Mouse (Mus musculus) testis, adult 10 weeks (tissue): Measurements from ENCODE around the gene Zfyve27. TPM values are rescaled to one million over a fixed set of nuclear protein-coding genes. Genes with fewer than 3 reads are reported as not detected.

ENCODE experiments used
- polyA plus RNA-seq: library from polyadenylated mRNA; stranded (reverse); fragments of 350-450 nt; fragmentation: Illumina TruSeq; extraction: RNeasy Lipid Tissue Mini Kit (QIAGEN cat#74804); gene quantifications from one replicate; pipeline ENCODE4 v1.2.3, GENCODE M21; 2014; ENCODE audit warnings: low read depth, low replicate concordance

The Zfyve27 gene
- 9.5 TPM for polyA plus RNA-seq

GRCm38 (mm10) chr19:42163764-42164163 is at the start of gene Zfyve27:
Gene Zfyve27, plus strand, starts transcription at chr19:42163951.

DNA sequence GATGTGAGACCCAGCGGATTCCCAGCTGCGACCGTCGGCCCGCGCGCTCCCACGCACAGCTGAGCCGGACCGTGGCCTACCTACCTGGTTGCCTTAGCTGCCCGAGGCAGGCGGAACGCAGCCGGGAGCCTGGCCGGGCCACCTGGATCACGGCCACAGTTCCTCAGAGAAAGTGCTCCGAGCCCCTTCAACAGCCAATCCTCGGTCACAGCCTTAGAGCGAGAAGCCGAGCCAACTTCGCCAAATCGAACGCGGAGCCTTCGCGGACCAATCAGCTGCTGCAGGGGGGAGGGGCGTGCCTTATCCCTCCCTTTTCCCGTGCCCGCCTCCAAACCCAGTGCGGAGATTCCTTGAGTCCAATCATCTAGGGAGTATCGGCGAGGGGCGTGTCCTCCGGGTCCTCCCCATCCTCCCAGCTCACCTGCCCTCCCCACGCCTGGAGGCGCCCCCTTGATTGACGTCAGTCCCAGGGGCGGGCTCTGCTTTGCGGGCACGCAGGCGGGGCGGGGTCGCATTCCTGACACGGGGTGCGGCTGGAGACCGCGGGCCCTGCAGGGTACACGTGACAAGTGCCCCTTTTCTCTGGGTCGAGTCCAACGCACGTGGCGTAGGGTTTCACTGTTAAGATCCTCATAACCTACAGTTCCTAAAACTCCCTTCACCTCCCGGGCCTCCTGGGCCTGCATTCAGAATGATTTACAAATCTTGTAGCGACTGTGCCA is 34.8 kb upstream of the Zfyve27 start, which contains the start of gene Avpi1:
Gene Avpi1, minus strand, starts transcription at position 273 of the 722 bp plus-strand sequence.

DNA sequence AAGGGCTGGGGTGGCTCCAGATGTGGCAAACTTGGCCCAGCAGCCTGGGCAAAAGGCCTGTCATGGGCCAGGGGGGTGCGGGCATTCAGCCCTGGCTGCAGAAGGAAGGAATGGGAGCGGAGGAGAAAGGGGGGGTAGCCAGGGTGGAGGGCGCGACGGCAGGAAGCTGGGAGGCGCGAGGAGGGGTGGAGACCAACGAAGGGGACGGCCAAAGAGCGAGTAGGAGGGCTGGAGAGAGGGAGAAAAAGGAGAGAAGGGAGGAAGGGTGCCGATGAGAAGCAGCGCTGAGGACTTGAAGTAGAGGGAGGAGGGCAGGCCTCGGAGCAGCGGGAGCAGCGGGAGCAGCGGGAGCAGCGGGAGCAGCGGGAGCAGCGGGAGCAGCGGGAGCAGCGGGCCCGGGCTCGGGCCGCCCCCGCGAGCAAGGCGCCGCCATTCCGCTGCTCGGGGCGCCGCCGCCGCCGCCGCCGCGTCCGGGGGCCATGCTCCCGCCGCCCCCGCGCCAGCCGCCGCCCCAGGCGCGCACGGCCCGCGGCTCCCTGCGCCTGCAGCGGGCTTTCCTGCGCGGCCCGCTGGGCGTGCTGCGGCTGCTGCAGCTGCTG is 16.5 kb upstream of the Zfyve27 start, which contains the start of gene Marveld1:
Gene Marveld1, plus strand, starts transcription at position 231 of the 599 bp plus-strand sequence.

DNA sequence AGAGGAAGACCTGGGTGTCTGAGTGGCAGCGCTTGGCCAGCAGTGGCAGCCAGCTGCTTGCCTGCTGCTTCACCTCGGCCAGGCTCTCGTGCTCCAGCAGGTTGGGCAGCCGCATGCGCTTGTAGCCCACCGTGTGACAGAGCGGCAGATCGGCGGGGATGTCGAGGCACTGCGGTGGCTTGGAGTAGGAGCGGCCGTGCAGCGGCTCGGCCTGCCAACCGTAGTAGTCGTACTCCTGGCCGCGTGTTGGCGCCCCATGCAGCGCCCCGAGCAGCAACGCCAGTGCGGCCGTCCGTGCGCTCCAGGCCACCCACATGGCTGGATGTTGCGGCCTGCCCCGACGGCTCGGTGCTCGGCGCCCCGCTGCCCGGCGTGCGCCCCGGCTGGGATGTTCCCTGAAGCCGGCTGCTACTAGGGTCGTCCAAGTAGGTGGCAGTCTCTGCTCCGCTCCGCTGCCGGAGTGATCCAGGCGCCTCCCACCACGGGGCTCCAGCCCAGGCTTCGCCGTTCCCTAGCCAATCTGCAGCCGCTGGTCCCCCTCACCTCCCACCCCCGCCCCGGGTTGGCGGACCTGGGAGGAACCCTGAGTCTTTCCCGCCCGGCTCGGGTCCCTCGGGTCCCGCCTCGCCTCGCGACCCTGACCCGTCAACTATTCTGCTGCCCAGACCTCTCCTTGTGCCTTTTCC is 38.1 kb downstream of the Zfyve27 start, which contains the start of gene Sfrp5:
Gene Sfrp5, minus strand, starts transcription at position 557 of the 686 bp plus-strand sequence.

Other genes with a start within 250 kb of the Zfyve27 start
- 32.7 TPM for gene Exosc1, start 230.5 kb upstream of the Zfyve27 start, polyA plus RNA-seq
- 14.7 TPM for gene Zdhhc16, start 230.5 kb upstream of the Zfyve27 start, polyA plus RNA-seq
- gene Mms19, start 182.8 kb upstream of the Zfyve27 start, polyA plus RNA-seq, result 14.9 TPM
- 3.0 TPM for gene Ubtd1, start 182.2 kb upstream of the Zfyve27 start, polyA plus RNA-seq
- gene Ankrd2, start 128.0 kb upstream of the Zfyve27 start, polyA plus RNA-seq, result not detected
- gene Hoga1, start 118.3 kb upstream of the Zfyve27 start, polyA plus RNA-seq, result 24.0 TPM
- gene 4933411K16Rik, start 111.7 kb upstream of the Zfyve27 start, polyA plus RNA-seq, result 264 TPM
- 26.5 TPM for gene Morn4, start 77.6 kb upstream of the Zfyve27 start, polyA plus RNA-seq
- 6.4 TPM for gene Pi4k2a, start 73.5 kb upstream of the Zfyve27 start, polyA plus RNA-seq
- gene Avpi1, start 34.9 kb upstream of the Zfyve27 start, polyA plus RNA-seq, result 1.2 TPM
- 2.1 TPM for gene Marveld1, start 16.6 kb upstream of the Zfyve27 start, polyA plus RNA-seq
- not detected for gene Sfrp5, start 38.3 kb downstream of the Zfyve27 start, polyA plus RNA-seq
- 0.73 TPM for gene Golga7b, start 83.6 kb downstream of the Zfyve27 start, polyA plus RNA-seq